Mouse (Mus musculus) brain, adult 2 months (tissue): Measurements from ENCODE around the gene Gm13695.
A peak's percentile ranks its signal among the peaks of the same experiment; 100 is the strongest.
"Not testable (repeated sequence)": the region's sequence is repeated elsewhere in the genome, so short reads cannot be mapped to it uniquely, and the experiment has no call there.

Experiments used
- DNase-seq: peaks from one replicate; pipeline ENCODE4 v3.0.0; 2011; ENCODE audit warnings: low read depth, low spot score

Gene Gm13695

GRCm38 (mm10) chr2:83967013-83967412, at the start of gene Gm13695:
Gene Gm13695 (plus strand): TSS chr2:83967313.
- DNase-seq, result not testable (repeated sequence)

- no peak for DNase-seq
Measured at GRCm38 (mm10) chr2:83929478-83930088, 37.5 kb upstream of the Gm13695 start.

- peak; percentile 94 for DNase-seq
Measured at GRCm38 (mm10) chr2:83940931-83941361, 26.2 kb upstream of the Gm13695 start, which contains the start of gene Zswim2. Gene Zswim2 (minus strand): TSS chr2:83941228.

- no peak for DNase-seq
Measured at GRCm38 (mm10) chr2:83941378-83941777, 25.7 kb upstream of the Gm13695 start.

GRCm38 (mm10) chr2:83941792-83942191, 25.3 kb upstream of the Gm13695 start:
- DNase-seq, result no peak

- DNase-seq, result not testable (repeated sequence)
Measured at GRCm38 (mm10) chr2:83955393-83955792, 11.7 kb upstream of the Gm13695 start, which contains the start of gene Gm13698. Gene Gm13698 (plus strand): TSS chr2:83955693.

- DNase-seq, result not testable (repeated sequence)
Measured at GRCm38 (mm10) chr2:83961203-83961602, 5.9 kb upstream of the Gm13695 start, which contains the start of gene Gm13693. Gene Gm13693 (plus strand): TSS chr2:83961503.

GRCm38 (mm10) chr2:83972823-83973222, 5.7 kb downstream of the Gm13695 start, which contains the start of gene Gm13696:
Gene Gm13696 (plus strand): TSS chr2:83973123.
- DNase-seq, result not testable (repeated sequence)

- not testable (repeated sequence) for DNase-seq
Measured at GRCm38 (mm10) chr2:83978633-83979032, 11.5 kb downstream of the Gm13695 start, which contains the start of gene Gm13694. Gene Gm13694 (plus strand): TSS chr2:83978933.

GRCm38 (mm10) chr2:83984443-83984842, 17.3 kb downstream of the Gm13695 start, which contains the start of gene Gm13697:
Gene Gm13697 (plus strand): TSS chr2:83984743.
- not testable (repeated sequence) for DNase-seq

- DNase-seq, result not testable (repeated sequence)
Measured at GRCm38 (mm10) chr2:83990253-83990652, 23.1 kb downstream of the Gm13695 start, which contains the start of gene Gm13691. Gene Gm13691 (plus strand): TSS chr2:83990553.

- not testable (repeated sequence) for DNase-seq
Measured at GRCm38 (mm10) chr2:83993639-83994255, 26.6 kb downstream of the Gm13695 start.

- DNase-seq, result not testable (repeated sequence)
Measured at GRCm38 (mm10) chr2:83994526-83994925, 27.4 kb downstream of the Gm13695 start.

- DNase-seq, result peak; percentile 56
Measured at GRCm38 (mm10) chr2:84008913-84009312, 41.8 kb downstream of the Gm13695 start.

GRCm38 (mm10) chr2:84009818-84010217, 42.7 kb downstream of the Gm13695 start:
- no peak for DNase-seq

- DNase-seq, result no peak
Measured at GRCm38 (mm10) chr2:84014572-84014971, 47.5 kb downstream of the Gm13695 start.

- DNase-seq, result not testable (repeated sequence)
Measured at GRCm38 (mm10) chr2:84016291-84016690, 49.2 kb downstream of the Gm13695 start.

GRCm38 (mm10) chr2:84018330-84018729, 51.2 kb downstream of the Gm13695 start:
- peak; percentile 12 for DNase-seq
